Mouse (Mus musculus) heart, embryonic 13.5 days (tissue): ENCODE results near the gene Hic2. TPM values are rescaled to one million over a fixed set of nuclear protein-coding genes. Genes with fewer than 3 reads are reported as not detected.

Source experiments
- ATAC-seq: fragments of 200-750 bp; cut with Nextera tagmentation; 2 replicates; pipeline ENCODE4 v1.8.0; 2017; ENCODE audit warnings: moderate TSS enrichment; ENCODE audit not compliant: insufficient number of reproducible peaks, low FRiP score, low TSS enrichment; ENCODE audit errors: extremely low read depth
- H3K27ac ChIP-seq: fragments of 300-500 bp; sonication (generic); replicated peaks from 2 replicates; pipeline ENCODE4 v1.5.1; 2015; ENCODE audit warnings: moderate library complexity, mild to moderate bottlenecking, inconsistent platforms
- H3K27me3 ChIP-seq: fragments of 300-500 bp; sonication (generic); replicated peaks from 2 replicates; pipeline ENCODE4 v1.6.1; 2015; ENCODE audit warnings: mild to moderate bottlenecking, inconsistent platforms
- H3K36me3 ChIP-seq: fragments of 300-500 bp; sonication (generic); 2 replicates; pipeline ENCODE4 v1.6.1; 2015; ENCODE audit warnings: mild to moderate bottlenecking, inconsistent platforms
- H3K4me1 ChIP-seq: fragments of 300-500 bp; sonication (generic); 2 replicates; pipeline ENCODE4 v1.6.1; 2015; ENCODE audit warnings: inconsistent platforms
- H3K4me2 ChIP-seq: fragments of 300-500 bp; sonication (generic); 2 replicates; pipeline ENCODE4 v1.6.1; 2015; ENCODE audit warnings: inconsistent platforms, mild to moderate bottlenecking, moderate library complexity
- H3K4me3 ChIP-seq: fragments of 300-500 bp; sonication (generic); 2 replicates; pipeline ENCODE4 v1.5.1; 2015; ENCODE audit warnings: moderate library complexity, mild to moderate bottlenecking, inconsistent platforms
- H3K9ac ChIP-seq: fragments of 300-500 bp; sonication (generic); 2 replicates; pipeline ENCODE4 v1.6.1; 2015; ENCODE audit warnings: inconsistent platforms, mild to moderate bottlenecking, moderate library complexity
- H3K9me3 ChIP-seq: fragments of 300-500 bp; sonication (generic); 2 replicates; pipeline ENCODE4 v1.6.1; 2016; ENCODE audit warnings: inconsistent platforms
- WGBS: fragments of 180-500 bp; shearing (Covaris S2); methylation state at CpG from one replicate; pipeline ENCODE4 v1.1.7; 2015; ENCODE audit warnings: mixed read lengths; 5-methylcytosine and 5-hydroxymethylcytosine counted together
- polyA plus RNA-seq: library from polyadenylated mRNA; unstranded; fragments of >200 nt; fragmentation: Nextera tagmentation; extraction: Ambion mirVana; gene quantifications from 2 replicates; pipeline ENCODE4 v1.2.1, GENCODE M21; 2015

Hic2 gene
- polyA plus RNA-seq, result 4.1 and 4.6 TPM in 2 replicates

- whole genome bisulfite sequencing, result 1% methylated on average over 59 of the region's 59 CpGs
- Histone ChIP-seq H3K4me1 (peaks cover 43% of the 10 kb centered on the region), H3K27me3 (no peaks in the 10 kb centered on the region), H3K27ac (peak within 1 kb of the TSS; percentile 90), H3K9me3 (no peaks in the 10 kb centered on the region), H3K9ac (peak within 1 kb of the TSS; percentile 98), H3K4me3 (peak within 1 kb of the TSS; percentile 96), H3K4me2 (peak within 1 kb of the TSS; percentile 85), H3K36me3 (no peaks in the 10 kb centered on the region)
- ATAC-seq, result peak; percentile 96
Measured at GRCm38 (mm10) chr16:17232794-17233701, at the start of gene Hic2. Gene Hic2 (plus strand): TSS chr16:17233572.

- Histone ChIP-seq H3K27me3 (no peaks in the 10 kb centered on the region), H3K4me1 (peaks cover 29% of the 10 kb centered on the region), H3K4me2 (no peak overlapping the region), H3K36me3 (peaks cover 32% of the 10 kb centered on the region), H3K9me3 (no peaks in the 10 kb centered on the region), H3K27ac (no peak overlapping the region), H3K4me3 (no peak overlapping the region), H3K9ac (no peak overlapping the region)
- ATAC-seq, result no peak
Measured at GRCm38 (mm10) chr16:17185475-17185874, 47.9 kb upstream of the Hic2 start.

- H3K4me1 ChIP-seq, result peaks cover 17% of the 10 kb centered on the region
- no peak overlapping the region for H3K9ac ChIP-seq
- H3K4me3 ChIP-seq, result no peak overlapping the region
- no peak overlapping the region for H3K27ac ChIP-seq
- no peaks in the 10 kb centered on the region for H3K9me3 ChIP-seq
- ATAC-seq, result no peak
- H3K27me3 ChIP-seq, result no peaks in the 10 kb centered on the region
- no peak overlapping the region for H3K4me2 ChIP-seq
- peaks cover 23% of the 10 kb centered on the region for H3K36me3 ChIP-seq
- 92% methylated on average over 4 of the region's 4 CpGs for WGBS
Measured at GRCm38 (mm10) chr16:17193823-17194222, 39.5 kb upstream of the Hic2 start.

GRCm38 (mm10) chr16:17200121-17200952, 33.0 kb upstream of the Hic2 start:
- H3K4me1 ChIP-seq, result peaks cover 31% of the 10 kb centered on the region
- peak overlapping the region; percentile 100 for H3K9ac ChIP-seq
- ATAC-seq, result no peak
- H3K27ac ChIP-seq, result peak overlapping the region; percentile 87
- no peaks in the 10 kb centered on the region for H3K9me3 ChIP-seq
- no peaks in the 10 kb centered on the region for H3K27me3 ChIP-seq
- 0 out of 2 replicates have a peak, but pooled peaks cover 10% of the 10 kb centered on the region for H3K36me3 ChIP-seq
- peak overlapping the region; percentile 88 for H3K4me2 ChIP-seq
- H3K4me3 ChIP-seq, result peak overlapping the region; percentile 89
- 3% methylated on average over 24 of the region's 24 CpGs for WGBS

GRCm38 (mm10) chr16:17200953-17201707, 32.2 kb upstream of the Hic2 start:
- Histone ChIP-seq H3K4me3 (peak overlapping the region; percentile 89), H3K36me3 (0 out of 2 replicates have a peak, but pooled peaks cover 8% of the 10 kb centered on the region), H3K27me3 (peaks cover 5% of the 10 kb centered on the region; the same call in 1 of the 2 replicates), H3K27ac (peak overlapping the region; percentile 87), H3K4me1 (peaks cover 23% of the 10 kb centered on the region), H3K9me3 (no peaks in the 10 kb centered on the region), H3K9ac (peak overlapping the region; percentile 100), H3K4me2 (peak overlapping the region; percentile 88)
- ATAC-seq, result peak; percentile 82
- WGBS, result under 1% methylated on average over 72 of the region's 72 CpGs

- peak overlapping the region; percentile 88; the same call in 1 of the 2 replicates for H3K4me2 ChIP-seq
- H3K27me3 ChIP-seq, result peaks cover 13% of the 10 kb centered on the region
- 0 out of 2 replicates have a peak, but pooled peaks cover 8% of the 10 kb centered on the region for H3K36me3 ChIP-seq
- H3K27ac ChIP-seq, result peak overlapping the region; percentile 87; the same call in 1 of the 2 replicates
- H3K4me1 ChIP-seq, result peaks cover 23% of the 10 kb centered on the region
- H3K4me3 ChIP-seq, result no peak overlapping the region
- 49% methylated on average over 2 of the region's 2 CpGs for WGBS
- no peaks in the 10 kb centered on the region for H3K9me3 ChIP-seq
- ATAC-seq, result no peak
- H3K9ac ChIP-seq, result no peak overlapping the region
Measured at GRCm38 (mm10) chr16:17201977-17202376, 31.4 kb upstream of the Hic2 start.

GRCm38 (mm10) chr16:17202549-17202948, 30.8 kb upstream of the Hic2 start, which contains the start of gene Ube2l3:
Gene Ube2l3 (minus strand): TSS chr16:17202649.
- peaks cover 18% of the 10 kb centered on the region for H3K27me3 ChIP-seq
- 0 out of 2 replicates have a peak, but pooled peaks cover 8% of the 10 kb centered on the region for H3K36me3 ChIP-seq
- peak within 1 kb of the TSS; percentile 87; the same call in 1 of the 2 replicates for H3K27ac ChIP-seq
- peak within 1 kb of the TSS; percentile 88 for H3K4me2 ChIP-seq
- peak within 1 kb of the TSS; percentile 89 for H3K4me3 ChIP-seq
- no peak for ATAC-seq
- H3K4me1 ChIP-seq, result peaks cover 23% of the 10 kb centered on the region
- H3K9me3 ChIP-seq, result no peaks in the 10 kb centered on the region
- peak within 1 kb of the TSS; percentile 100 for H3K9ac ChIP-seq
- 64% methylated on average over 1 of the region's 1 CpGs for WGBS

GRCm38 (mm10) chr16:17204990-17205389, 28.4 kb upstream of the Hic2 start:
- H3K9ac ChIP-seq, result no peak overlapping the region
- no peak overlapping the region for H3K4me3 ChIP-seq
- no peak overlapping the region for H3K4me2 ChIP-seq
- no peaks in the 10 kb centered on the region for H3K36me3 ChIP-seq
- no peaks in the 10 kb centered on the region for H3K9me3 ChIP-seq
- peaks cover 25% of the 10 kb centered on the region for H3K4me1 ChIP-seq
- H3K27me3 ChIP-seq, result peaks cover 27% of the 10 kb centered on the region
- H3K27ac ChIP-seq, result no peak overlapping the region
- WGBS, result 3% methylated on average over 6 of the region's 6 CpGs
- ATAC-seq, result no peak

- ATAC-seq, result peak; percentile 50
- Histone ChIP-seq H3K27ac (0 out of 2 replicates have a peak within 1 kb of the TSS, but pooled peaks have one; percentile 2), H3K4me3 (peak within 1 kb of the TSS; percentile 67), H3K4me2 (peak within 1 kb of the TSS; percentile 100), H3K9me3 (no peaks in the 10 kb centered on the region), H3K4me1 (peaks cover 21% of the 10 kb centered on the region), H3K36me3 (no peaks in the 10 kb centered on the region), H3K9ac (peak within 1 kb of the TSS; percentile 77), H3K27me3 (peaks cover 51% of the 10 kb centered on the region)
- under 1% methylated on average over 85 of the region's 85 CpGs for WGBS
Measured at GRCm38 (mm10) chr16:17208389-17209361, 24.7 kb upstream of the Hic2 start, which contains the start of gene Rimbp3. Gene Rimbp3 (plus strand): TSS chr16:17208603.
